Comparison of ENCODE assay signal across 25 mouse cellular contexts in the genomic region with DNA sequence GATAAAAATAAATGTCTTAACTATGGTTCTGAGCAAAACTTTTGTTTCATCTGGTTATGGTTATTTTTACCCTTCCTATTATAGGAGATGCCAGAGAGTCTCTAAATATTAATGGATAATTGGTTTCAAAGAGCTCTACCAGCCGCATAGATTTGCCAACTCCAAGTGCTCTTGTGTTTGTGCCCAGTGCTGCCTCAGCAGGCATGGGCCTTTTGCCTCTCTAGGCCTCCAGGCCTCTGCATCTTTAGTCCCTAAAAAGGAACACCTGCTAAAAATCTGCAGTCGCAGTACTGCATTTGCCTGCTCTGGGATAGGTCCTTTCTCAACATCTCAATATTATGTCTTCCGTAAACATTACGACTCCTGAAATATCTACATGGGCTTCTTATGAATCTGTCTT. TPM values are rescaled to one million over a fixed set of nuclear protein-coding genes. Genes with fewer than 3 reads are reported as not detected.
DNase-seq lines count a peak whose midpoint lies in the region; ATAC-seq lines count a peak whose summit lies in the region.
"Had no signal": no experiment of that assay in that cellular context is flagged by ENCODE, and none has a peak within 500 bp of the region (broad histone marks: within the 10 kb centered on the region; RNA-seq: fewer than 3 reads in every experiment).

No protein-coding gene starts in this region.

- DNase-seq in cerebellum, adult 9-10 months = peak; percentile 5
- DNase-seq in cerebellum, adult 8-10 months = no peak
- peak; percentile 32 to 77 for DNase-seq in cerebellum, postnatal 14 days
- no peak for DNase-seq in cerebellum, postnatal 4 days (ENCODE audit: low spot score in 2 of 2)
- no peak for DNase-seq in kidney, adult 8-10 months
- peak; percentile 27 for DNase-seq in brain, adult 2 months (ENCODE audit: low read depth, low spot score)
- DNase-seq: adrenal gland, adult 8-10 months; adrenal gland, postnatal 14 days; adrenal gland, postnatal 36 days; B cell, adult 2 months; cerebellum, adult 9-11 months; embryo, embryonic 11 days had no signal

- no peak overlapping the region for H3K9ac ChIP-seq in kidney, embryonic 15.5 days
- H3K9ac ChIP-seq: embryonic facial prominence, embryonic 13.5 days; embryonic facial prominence, embryonic 15.5 days; forebrain, embryonic 12.5 days had no signal

- H3K27me3 ChIP-seq in kidney, embryonic 15.5 days = no peaks in the 10 kb centered on the region
- H3K27me3 ChIP-seq: CH12.LX; embryonic facial prominence, embryonic 13.5 days; embryonic facial prominence, embryonic 15.5 days; forebrain, embryonic 12.5 days; Patski had no signal

- no peak overlapping the region for H3K4me2 ChIP-seq in kidney, embryonic 15.5 days
- H3K4me2 ChIP-seq: embryonic facial prominence, embryonic 13.5 days; embryonic facial prominence, embryonic 15.5 days; forebrain, embryonic 12.5 days had no signal

- H3K9me3 ChIP-seq in kidney, embryonic 15.5 days (replicated peaks) = no peaks in the 10 kb centered on the region
- H3K9me3 ChIP-seq: embryonic facial prominence, embryonic 13.5 days; embryonic facial prominence, embryonic 15.5 days; forebrain, embryonic 10.5 days; forebrain, embryonic 12.5 days had no signal

- H3K36me3 ChIP-seq in kidney, embryonic 15.5 days = no peaks in the 10 kb centered on the region
- H3K36me3 ChIP-seq: embryonic facial prominence, embryonic 13.5 days; embryonic facial prominence, embryonic 15.5 days; forebrain, embryonic 10.5 days; forebrain, embryonic 12.5 days; G1E had no signal

- no peak overlapping the region for H3K4me3 ChIP-seq in kidney, embryonic 15.5 days (replicated peaks)
- H3K4me3 ChIP-seq: embryonic facial prominence, embryonic 13.5 days; embryonic facial prominence, embryonic 15.5 days; erythroblast, embryonic 14.5 days; forebrain, embryonic 10.5 days; forebrain, embryonic 12.5 days had no signal

- no peak for ATAC-seq in kidney, embryonic 15.5 days (replicated peaks; ENCODE audit: low FRiP score)
- ATAC-seq: activated CD4-positive, CD25-positive, alpha-beta regulatory T cell, adult 4 months; CD4-positive, CD25-positive, alpha-beta regulatory T cell, adult 4 months; forebrain, embryonic 14.5 days; forebrain, embryonic 16.5 days; Patski had no signal

- peak overlapping the region; percentile 54; the same call in 1 of the 2 replicates for H3K27ac ChIP-seq in kidney, embryonic 15.5 days
- H3K27ac ChIP-seq: embryonic facial prominence, embryonic 15.5 days; forebrain, embryonic 10.5 days; forebrain, embryonic 12.5 days had no signal

- 93% methylated on average over 4 of the region's 4 CpGs for WGBS in kidney, embryonic 15.5 days

- H3K4me1 ChIP-seq in kidney, embryonic 15.5 days = peaks cover 20% of the 10 kb centered on the region
- H3K4me1 ChIP-seq: forebrain, embryonic 12.5 days had no signal

RNA-seq across cellular contexts. Expression of gene Ccdc122, which starts 55.4 kb away (rescaled TPM):
- polyA plus RNA-seq in kidney, embryonic 15.5 days (2015; fragmentation: Nextera tagmentation; extraction: Ambion mirVana) = 1.4 TPM in 2 replicates
- polyA plus RNA-seq: erythroblast, embryonic 14.5 days; G1E had no signal

RNA-seq across cellular contexts. Expression of gene Lacc1, which starts 55.5 kb away (rescaled TPM):
- 6.9 TPM in 2 replicates for polyA plus RNA-seq in kidney, embryonic 15.5 days (2015; fragmentation: Nextera tagmentation; extraction: Ambion mirVana)
- polyA plus RNA-seq: activated CD4-positive, CD25-positive, alpha-beta regulatory T cell, adult 4 months; erythroblast, embryonic 14.5 days; G1E had no signal

Comparison
In these comparisons a context has a peak if more than half of its experiments do, and no peak if none do; other contexts are left out.
1. DNase-seq: peak in cerebellum, adult 9-10 months (single experiment), cerebellum, postnatal 14 days (2 of 2) and brain, adult 2 months (single experiment); none in cerebellum, adult 8-10 months (single experiment), cerebellum, postnatal 4 days (0 of 2) and kidney, adult 8-10 months (0 of 2).